Mouse (Mus musculus) olfactory bulb, adult 2 months (tissue): ENCODE measurements around the gene Sh3bgr.

Source experiments
- CTCF ChIP-seq: fragments of 200-500 bp; IDR thresholded peaks from 2 replicates; pipeline ENCODE4 v1.5.1; 2012; ENCODE audit warnings: low read depth, mild to moderate bottlenecking, low read length, moderate library complexity; ENCODE audit not compliant: insufficient read depth
- POLR2A ChIP-seq: fragments of 200-500 bp; IDR thresholded peaks from 2 replicates; pipeline ENCODE4 v1.6.1; 2012; ENCODE audit warnings: mild to moderate bottlenecking, low read depth, low read length, moderate library complexity; ENCODE audit not compliant: insufficient read depth

DNA sequence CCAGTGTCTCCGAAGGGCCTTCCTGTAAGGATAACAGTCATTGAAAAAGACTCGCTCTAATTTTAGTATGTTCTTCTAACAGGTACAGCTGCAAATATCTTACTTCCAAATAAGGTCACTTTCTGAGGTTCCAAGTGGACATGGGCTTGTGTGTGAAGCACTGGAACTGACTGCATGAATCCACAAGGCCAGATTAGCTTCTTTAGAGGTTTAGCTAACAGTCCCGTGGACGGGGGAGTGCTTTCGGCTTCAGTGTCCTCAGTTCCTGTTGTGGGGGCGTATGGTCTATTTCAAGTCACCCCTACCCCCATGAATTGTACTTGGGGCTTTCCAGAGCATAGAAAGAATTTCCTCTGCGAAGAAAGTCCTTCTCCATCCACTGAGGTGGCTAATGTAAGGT, 10.6 kb downstream of the Sh3bgr start:
- TF ChIP-seq CTCF: no peak
- no peak for TF ChIP-seq POLR2A
